In the genomic region with DNA sequence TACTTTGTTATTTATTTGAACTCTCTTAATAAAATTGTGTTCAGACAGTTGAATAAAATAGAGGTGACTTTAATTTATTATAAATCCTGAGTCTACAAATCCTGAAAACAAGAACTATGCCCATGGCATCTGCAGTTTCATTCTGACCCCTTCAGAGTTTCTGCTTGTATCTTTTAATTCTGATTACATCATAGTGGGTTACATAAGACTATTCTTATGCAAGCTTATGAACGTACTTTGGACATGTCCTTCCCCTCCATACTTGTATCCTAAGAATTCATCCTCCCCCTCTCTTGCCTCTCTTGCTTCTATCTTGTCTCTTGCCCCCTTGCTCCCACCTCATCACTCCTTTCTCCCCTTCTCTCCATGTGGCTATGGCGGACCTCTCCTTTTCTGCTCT, we compare ENCODE assay signal across 45 mouse cellular contexts. TPM values are rescaled to one million over a fixed set of nuclear protein-coding genes. Genes with fewer than 3 reads are reported as not detected.
"Had no signal": no experiment of that assay in that cellular context is flagged by ENCODE, and none has a peak within 500 bp of the region (broad histone marks: within the 10 kb centered on the region; RNA-seq: fewer than 3 reads in every experiment).

No protein-coding gene starts in this region.

- H3K9ac ChIP-seq: heart, embryonic 12.5 days; heart, embryonic 13.5 days; heart, embryonic 15.5 days; hindbrain, embryonic 12.5 days; hindbrain, embryonic 13.5 days; hindbrain, embryonic 14.5 days; hindbrain, embryonic 15.5 days; intestine, embryonic 15.5 days; kidney, embryonic 15.5 days had no signal

- ATAC-seq: hindbrain, embryonic 16.5 days; hindbrain, postnatal 0 days; inflammation-experienced regulatory T-cells, adult 6 months; intestine, embryonic 15.5 days had no signal

- H3K4me1 ChIP-seq: heart, embryonic 10.5 days; heart, embryonic 12.5 days; heart, embryonic 13.5 days; heart, embryonic 15.5 days; hindbrain, embryonic 10.5 days; hindbrain, embryonic 12.5 days; hindbrain, embryonic 13.5 days; hindbrain, embryonic 15.5 days; intestine, embryonic 15.5 days; kidney, embryonic 15.5 days had no signal

- H3K27ac ChIP-seq: heart, embryonic 10.5 days; heart, embryonic 13.5 days; heart, embryonic 15.5 days; hindbrain, embryonic 10.5 days; hindbrain, embryonic 12.5 days; hindbrain, embryonic 13.5 days; hindbrain, embryonic 14.5 days; hindbrain, embryonic 15.5 days; hindbrain, postnatal 0 days; intestine, embryonic 15.5 days; kidney, embryonic 15.5 days; kidney, postnatal 0 days; layer of hippocampus, adult 2 months had no signal

- H3K27me3 ChIP-seq: heart, embryonic 12.5 days; heart, embryonic 13.5 days; heart, embryonic 15.5 days; hindbrain, embryonic 12.5 days; hindbrain, embryonic 13.5 days; hindbrain, embryonic 15.5 days; intestine, embryonic 15.5 days; kidney, embryonic 15.5 days had no signal

- DNase-seq: heart, postnatal 10 days; heart, postnatal 14 days; heart, postnatal 36 days; heart, postnatal 4 days; kidney, adult 11 months; kidney, adult 18-20 months; kidney, adult 2 months; kidney, adult 8-10 months; kidney, adult 9 months; kidney, postnatal 10 days; kidney, postnatal 14 days; kidney, postnatal 25 days; kidney, postnatal 36 days; kidney, postnatal 4 days; layer of hippocampus, adult 9-11 months; layer of hippocampus, postnatal 36 days had no signal

- H3K4me3 ChIP-seq: heart, embryonic 10.5 days; heart, embryonic 12.5 days; heart, embryonic 13.5 days; heart, embryonic 15.5 days; hindbrain, embryonic 10.5 days; hindbrain, embryonic 12.5 days; hindbrain, embryonic 13.5 days; hindbrain, embryonic 15.5 days; intestine, embryonic 15.5 days; kidney, embryonic 15.5 days; layer of hippocampus, adult 2 months had no signal

- H3K36me3 ChIP-seq: heart, embryonic 10.5 days; heart, embryonic 12.5 days; heart, embryonic 13.5 days; heart, embryonic 15.5 days; hindbrain, embryonic 10.5 days; hindbrain, embryonic 12.5 days; hindbrain, embryonic 13.5 days; hindbrain, embryonic 15.5 days; intestine, embryonic 15.5 days; kidney, embryonic 15.5 days had no signal

RNA-seq across cellular contexts. Expression of a gene that starts 7.6 kb away (rescaled TPM):
- total RNA-seq: heart, postnatal 14 days; heart, postnatal 25 days; heart, postnatal 36 days; hematopoietic stem cell, adult 5-6 weeks had no signal
- polyA plus RNA-seq: heart, embryonic 10.5 days; heart, embryonic 11.5 days; heart, embryonic 12.5 days; heart, embryonic 13.5 days; heart, embryonic 14.5 days; heart, embryonic 15.5 days; heart, embryonic 16.5 days; heart, postnatal 0 days; hindbrain, embryonic 10.5 days; hindbrain, embryonic 11.5 days; hindbrain, embryonic 12.5 days; hindbrain, embryonic 13.5 days; hindbrain, embryonic 14.5 days; hindbrain, embryonic 16.5 days; inflammation-experienced regulatory T-cells, adult 6 months; intestine, embryonic 14.5 days; intestine, embryonic 15.5 days; intestine, embryonic 16.5 days; intestine, postnatal 0 days; kidney, adult 2 months; kidney, embryonic 14.5 days; kidney, embryonic 15.5 days; kidney, embryonic 16.5 days; kidney, postnatal 0 days; large intestine, adult 2 months had no signal
